Mouse (Mus musculus): Measurements from ENCODE around the gene Dusp15.

Gene Dusp15

GRCm38 (mm10) chr2:152951065-152951849 lies at the start of gene Dusp15:
Gene Dusp15, minus strand, starts transcription at chr2:152951698.
- no peak for DNase-seq (ENCODE audit: extremely low read depth, low read depth, low spot score)

- DNase-seq (ENCODE audit: extremely low read depth, low read depth, low spot score): no peak
Measured at GRCm38 (mm10) chr2:152997046-152997445, 45.5 kb upstream of the Dusp15 start.

- no peak for DNase-seq (ENCODE audit: extremely low read depth, low read depth, low spot score)
Measured at GRCm38 (mm10) chr2:152991529-152991928, 40.0 kb upstream of the Dusp15 start.

- DNase-seq (ENCODE audit: extremely low read depth, low read depth, low spot score): no peak
Measured at GRCm38 (mm10) chr2:152985582-152985981, 34.1 kb upstream of the Dusp15 start.

- no peak for DNase-seq (ENCODE audit: extremely low read depth, low read depth, low spot score)
Measured at GRCm38 (mm10) chr2:152976991-152977390, 25.5 kb upstream of the Dusp15 start.

- DNase-seq (ENCODE audit: extremely low read depth, low read depth, low spot score): no peak
Measured at GRCm38 (mm10) chr2:152965555-152965954, 14.1 kb upstream of the Dusp15 start.

- no peak for DNase-seq (ENCODE audit: extremely low read depth, low read depth, low spot score)
Measured at GRCm38 (mm10) chr2:152962091-152962793, 10.7 kb upstream of the Dusp15 start, which contains the start of gene Ttll9. Gene Ttll9, plus strand, starts transcription at chr2:152962485.

GRCm38 (mm10) chr2:152958116-152958515 lies 6.6 kb upstream of the Dusp15 start:
- DNase-seq (ENCODE audit: extremely low read depth, low read depth, low spot score): no peak

- DNase-seq (ENCODE audit: extremely low read depth, low read depth, low spot score): no peak
Measured at GRCm38 (mm10) chr2:152951850-152952720, 587 bp upstream of the Dusp15 start.

- DNase-seq (ENCODE audit: extremely low read depth, low read depth, low spot score): no peak
Measured at GRCm38 (mm10) chr2:152950358-152951064, 987 bp downstream of the Dusp15 start.

GRCm38 (mm10) chr2:152948438-152949020 lies 3.0 kb downstream of the Dusp15 start:
- DNase-seq (ENCODE audit: extremely low read depth, low read depth, low spot score): no peak

- no peak for DNase-seq (ENCODE audit: extremely low read depth, low read depth, low spot score)
Measured at GRCm38 (mm10) chr2:152947098-152947497, 4.4 kb downstream of the Dusp15 start.

GRCm38 (mm10) chr2:152944013-152944412 lies 7.5 kb downstream of the Dusp15 start:
- no peak for DNase-seq (ENCODE audit: extremely low read depth, low read depth, low spot score)

- DNase-seq (ENCODE audit: extremely low read depth, low read depth, low spot score): no peak
Measured at GRCm38 (mm10) chr2:152943568-152943967, 7.9 kb downstream of the Dusp15 start.

- no peak for DNase-seq (ENCODE audit: extremely low read depth, low read depth, low spot score)
Measured at GRCm38 (mm10) chr2:152942898-152943515, 8.5 kb downstream of the Dusp15 start.

- DNase-seq (ENCODE audit: extremely low read depth, low read depth, low spot score): no peak
Measured at GRCm38 (mm10) chr2:152941776-152942175, 9.7 kb downstream of the Dusp15 start.

- DNase-seq (ENCODE audit: extremely low read depth, low read depth, low spot score): no peak
Measured at GRCm38 (mm10) chr2:152941106-152941505, 10.4 kb downstream of the Dusp15 start.

- no peak for DNase-seq (ENCODE audit: extremely low read depth, low read depth, low spot score)
Measured at GRCm38 (mm10) chr2:152939846-152940245, 11.7 kb downstream of the Dusp15 start.

GRCm38 (mm10) chr2:152933614-152934013 lies 17.9 kb downstream of the Dusp15 start:
- DNase-seq (ENCODE audit: extremely low read depth, low read depth, low spot score): no peak

- no peak for DNase-seq (ENCODE audit: extremely low read depth, low read depth, low spot score)
Measured at GRCm38 (mm10) chr2:152933048-152933447, 18.4 kb downstream of the Dusp15 start, which contains the start of gene Foxs1. Gene Foxs1, minus strand, starts transcription at chr2:152933208.

Measured in fat pad, adult 2 months (tissue).